Mouse (Mus musculus): ENCODE measurements around the gene Rhot2. TPM values are rescaled to one million over a fixed set of nuclear protein-coding genes. Genes with fewer than 3 reads are reported as not detected.

Rhot2 gene
- polyA plus RNA-seq, 1 experiment: 87.5 TPM

DNA sequence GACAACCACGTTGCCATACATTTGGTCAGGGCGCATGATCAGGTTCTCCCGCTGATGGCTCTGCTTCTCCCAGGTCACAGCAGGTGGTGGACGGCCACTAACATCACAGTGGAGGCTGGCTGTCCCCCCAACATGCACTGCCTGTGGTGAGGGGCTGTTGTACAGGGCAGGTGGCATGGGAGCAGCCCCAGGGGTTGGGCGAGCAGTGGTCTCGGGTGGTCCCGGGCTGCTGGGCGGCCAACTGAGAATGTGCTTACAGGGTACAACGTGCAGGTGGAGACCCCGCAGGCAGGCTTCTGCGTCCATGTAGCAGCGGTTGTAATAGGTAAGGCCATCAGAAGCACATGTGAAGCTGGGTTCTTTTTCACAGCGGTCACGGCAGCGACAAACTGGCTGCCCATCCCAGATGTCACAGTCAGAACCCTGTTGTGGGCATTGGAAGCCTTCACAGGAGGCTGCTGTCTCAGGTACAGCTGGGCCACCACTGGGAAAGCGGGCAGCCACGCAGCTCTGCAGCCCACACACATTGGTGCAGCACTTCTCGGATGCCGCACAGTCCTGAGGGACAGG lies 34.0 kb upstream of the Rhot2 start:
- H3K4me3 ChIP-seq (ENCODE audit: low read depth, low read length): no peak overlapping the region
- H3K27ac ChIP-seq (ENCODE audit: insufficient read depth, low read depth, low read length): no peak overlapping the region
- 93% methylated on average over 19 of the region's 19 CpGs for WGBS
- peaks cover 21% of the 10 kb centered on the region for H3K36me3 ChIP-seq (ENCODE audit: control insufficient read depth, insufficient read depth, low read length)
- TF ChIP-seq CTCF (IDR thresholded peaks at IDR 0.05; ENCODE audit: extremely low read depth, insufficient read length, insufficient replicate concordance, low read depth, low read length) (no peak), POLR2A (IDR thresholded peaks at IDR 0.05; ENCODE audit: low read depth, low read length) (0 out of 2 replicates have a peak, but pooled peaks have one; percentile 2)
- H3K27me3 ChIP-seq (ENCODE audit: control insufficient read depth, insufficient read depth, low read length): no peaks in the 10 kb centered on the region
- peaks cover 10% of the 10 kb centered on the region for H3K4me1 ChIP-seq (ENCODE audit: control insufficient read depth, insufficient read depth, insufficient read length, low read length)

- H3K36me3 ChIP-seq (ENCODE audit: control insufficient read depth, insufficient read depth, low read length): peaks cover 14% of the 10 kb centered on the region
- peaks cover 10% of the 10 kb centered on the region for H3K4me1 ChIP-seq (ENCODE audit: control insufficient read depth, insufficient read depth, insufficient read length, low read length)
- 94% methylated on average over 32 of the region's 32 CpGs for WGBS
- H3K4me3 ChIP-seq (ENCODE audit: low read depth, low read length): no peak overlapping the region
- TF ChIP-seq CTCF (IDR thresholded peaks at IDR 0.05; ENCODE audit: extremely low read depth, insufficient read length, insufficient replicate concordance, low read depth, low read length) (no peak), POLR2A (IDR thresholded peaks at IDR 0.05; ENCODE audit: low read depth, low read length) (no peak)
- no peaks in the 10 kb centered on the region for H3K27me3 ChIP-seq (ENCODE audit: control insufficient read depth, insufficient read depth, low read length)
- no peak overlapping the region for H3K27ac ChIP-seq (ENCODE audit: insufficient read depth, low read depth, low read length)
These were observed 33.3 kb upstream of the Rhot2 start for GRCm38 (mm10) chr17:25877741-25878610.

DNA sequence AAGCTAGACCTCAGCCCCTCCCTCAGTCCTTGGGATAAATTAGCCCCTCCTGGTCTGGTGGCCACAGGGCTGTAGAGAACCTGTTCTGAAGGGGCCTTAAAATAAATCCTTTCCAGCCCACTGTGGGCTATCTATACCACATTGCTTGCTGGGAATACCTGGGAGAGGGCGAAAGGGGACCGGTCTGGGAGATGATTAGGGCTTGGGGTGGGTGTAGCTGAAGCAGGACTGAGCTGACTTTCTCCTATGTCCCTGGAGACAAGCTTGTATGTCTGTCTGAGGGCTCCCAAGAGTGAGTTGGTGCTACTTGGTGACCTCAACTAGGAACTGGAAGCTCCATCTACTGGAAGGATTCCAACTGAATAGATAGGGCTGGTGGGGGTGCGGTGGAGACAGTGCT lies 32.4 kb upstream of the Rhot2 start:
- Histone ChIP-seq H3K27me3 (ENCODE audit: control insufficient read depth, insufficient read depth, low read length) (no peaks in the 10 kb centered on the region), H3K27ac (ENCODE audit: insufficient read depth, low read depth, low read length) (no peak overlapping the region), H3K4me3 (ENCODE audit: low read depth, low read length) (no peak overlapping the region), H3K36me3 (ENCODE audit: control insufficient read depth, insufficient read depth, low read length) (peaks cover 8% of the 10 kb centered on the region; the same call in 1 of the 2 replicates), H3K4me1 (ENCODE audit: control insufficient read depth, insufficient read depth, insufficient read length, low read length) (peaks cover 10% of the 10 kb centered on the region)
- WGBS: 80% methylated on average over 3 of the region's 3 CpGs
- no peak for TF ChIP-seq CTCF (IDR thresholded peaks at IDR 0.05; ENCODE audit: extremely low read depth, insufficient read length, insufficient replicate concordance, low read depth, low read length)
- no peak for TF ChIP-seq POLR2A (IDR thresholded peaks at IDR 0.05; ENCODE audit: low read depth, low read length)

- 0 out of 2 replicates have a peak overlapping the region, but pooled peaks have one; percentile 65 for H3K27ac ChIP-seq (ENCODE audit: insufficient read depth, low read depth, low read length)
- H3K4me3 ChIP-seq (ENCODE audit: low read depth, low read length): peak overlapping the region; percentile 78
- peaks cover 10% of the 10 kb centered on the region for H3K4me1 ChIP-seq (ENCODE audit: control insufficient read depth, insufficient read depth, insufficient read length, low read length)
- TF ChIP-seq POLR2A (IDR thresholded peaks at IDR 0.05; ENCODE audit: low read depth, low read length): no peak
- TF ChIP-seq CTCF (IDR thresholded peaks at IDR 0.05; ENCODE audit: extremely low read depth, insufficient read length, insufficient replicate concordance, low read depth, low read length): no peak
- 39% methylated on average over 10 of the region's 10 CpGs for WGBS
- H3K27me3 ChIP-seq (ENCODE audit: control insufficient read depth, insufficient read depth, low read length): no peaks in the 10 kb centered on the region
- H3K36me3 ChIP-seq (ENCODE audit: control insufficient read depth, insufficient read depth, low read length): peaks cover 8% of the 10 kb centered on the region; the same call in 1 of the 2 replicates
These were observed 31.8 kb upstream of the Rhot2 start for GRCm38 (mm10) chr17:25876347-25876915.

DNA sequence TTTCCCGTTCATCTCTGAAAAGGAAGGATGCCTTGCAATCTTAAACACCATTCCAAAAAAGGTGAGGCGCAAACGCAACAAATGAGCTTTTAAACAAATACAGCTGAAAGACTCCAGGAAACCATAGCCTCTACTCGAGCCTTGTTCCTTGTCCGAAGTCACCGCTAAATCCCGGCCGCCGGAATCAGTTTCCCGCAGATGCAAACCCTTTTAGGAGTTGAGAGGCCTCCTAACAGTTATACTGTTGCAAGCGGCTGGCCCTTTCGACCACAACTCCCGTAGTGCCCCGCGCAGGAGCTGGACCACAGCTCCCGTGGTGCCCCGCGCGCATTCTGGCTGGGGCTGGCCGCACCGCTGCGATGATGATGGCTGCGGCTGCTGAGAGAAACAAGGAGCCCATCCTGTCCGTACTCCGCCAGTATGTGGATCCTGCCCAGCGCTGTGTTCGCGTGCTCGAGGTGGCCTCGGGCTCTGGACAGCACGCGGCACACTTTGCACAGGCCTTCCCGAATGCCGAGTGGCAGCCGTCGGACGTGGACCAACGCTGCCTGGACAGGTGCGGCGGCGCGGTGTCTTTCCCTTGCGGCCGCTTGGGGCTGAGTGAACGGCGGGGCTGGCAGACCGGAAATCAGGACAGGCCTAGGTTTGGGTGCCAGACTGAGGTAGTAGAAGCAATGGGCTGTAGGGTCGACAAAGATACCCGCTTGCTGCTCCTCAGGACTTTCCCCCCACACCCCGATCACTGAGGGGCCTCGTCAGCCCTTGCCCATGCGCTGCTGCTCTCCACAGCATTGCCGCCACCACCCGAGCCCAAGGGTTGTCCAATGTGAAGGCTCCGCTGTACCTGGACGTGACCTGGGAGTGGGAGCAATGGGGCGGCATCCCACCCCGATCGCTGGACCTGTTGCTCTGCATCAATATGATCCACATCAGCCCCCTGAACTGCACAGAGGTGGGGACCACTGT lies 30.8 kb upstream of the Rhot2 start:
- Histone ChIP-seq H3K27ac (ENCODE audit: insufficient read depth, low read depth, low read length) (peak overlapping the region; percentile 71), H3K4me1 (ENCODE audit: control insufficient read depth, insufficient read depth, insufficient read length, low read length) (peaks cover 10% of the 10 kb centered on the region), H3K4me3 (ENCODE audit: low read depth, low read length) (peak overlapping the region; percentile 78), H3K27me3 (ENCODE audit: control insufficient read depth, insufficient read depth, low read length) (no peaks in the 10 kb centered on the region), H3K36me3 (ENCODE audit: control insufficient read depth, insufficient read depth, low read length) (peaks cover 8% of the 10 kb centered on the region; the same call in 1 of the 2 replicates)
- under 1% methylated on average over 59 of the region's 59 CpGs for WGBS
- TF ChIP-seq POLR2A (IDR thresholded peaks at IDR 0.05; ENCODE audit: low read depth, low read length) (peak; percentile 82; the same call in 1 of the 2 replicates), CTCF (IDR thresholded peaks at IDR 0.05; ENCODE audit: extremely low read depth, insufficient read length, insufficient replicate concordance, low read depth, low read length) (no peak)

- peak within 1 kb of the TSS; percentile 71 for H3K27ac ChIP-seq (ENCODE audit: insufficient read depth, low read depth, low read length)
- H3K36me3 ChIP-seq (ENCODE audit: control insufficient read depth, insufficient read depth, low read length): peaks cover 8% of the 10 kb centered on the region; the same call in 1 of the 2 replicates
- under 1% methylated on average over 25 of the region's 25 CpGs for WGBS
- no peaks in the 10 kb centered on the region for H3K27me3 ChIP-seq (ENCODE audit: control insufficient read depth, insufficient read depth, low read length)
- peak within 1 kb of the TSS; percentile 78 for H3K4me3 ChIP-seq (ENCODE audit: low read depth, low read length)
- TF ChIP-seq CTCF (IDR thresholded peaks at IDR 0.05; ENCODE audit: extremely low read depth, insufficient read length, insufficient replicate concordance, low read depth, low read length) (no peak), POLR2A (IDR thresholded peaks at IDR 0.05; ENCODE audit: low read depth, low read length) (no peak)
- H3K4me1 ChIP-seq (ENCODE audit: control insufficient read depth, insufficient read depth, insufficient read length, low read length): peaks cover 10% of the 10 kb centered on the region
These were observed 30.1 kb upstream of the Rhot2 start, which contains the start of gene Mettl26 for GRCm38 (mm10) chr17:25874721-25875170. Mettl26 (plus strand) TSS chr17:25875074.

Measured in small intestine, adult 2 months (tissue).